Mouse (Mus musculus): ENCODE data around the gene Dclk2.

- TF ChIP-seq CTCF (IDR thresholded peaks at IDR 0.05; ENCODE audit: borderline replicate concordance, extremely low read depth, insufficient read depth, insufficient read length) (no peak), POLR2A (IDR thresholded peaks at IDR 0.05; ENCODE audit: borderline replicate concordance, extremely low read depth, insufficient read depth, insufficient read length, poor library complexity, severe bottlenecking) (no peak)
These were observed 102.6 kb downstream of the Dclk2 start for GRCm38 (mm10) chr3:86818001-86818585.

All from brain, embryonic 14.5 days (tissue).